Mouse (Mus musculus) left cerebral cortex, adult 6 months (tissue): Measurements from ENCODE around the gene Slc22a29. TPM values are rescaled to one million over a fixed set of nuclear protein-coding genes. Genes with fewer than 3 reads are reported as not detected.

ENCODE experiments used
- long read RNA-seq, 2 experiments: library from polyadenylated mRNA; unstranded; transcript quantifications; one replicate each; pipeline ENCODE4 v2.0.0; 2019 to 2020
- polyA plus RNA-seq: library from polyadenylated mRNA; unstranded; fragments of <200 nt; fragmentation: Nextera tagmentation; gene quantifications from 2 replicates; pipeline ENCODE4 v1.2.3, GENCODE M21; 2021

Gene Slc22a29
- polyA plus RNA-seq: 0.11 TPM in 1 of 2 replicates, not detected in the other
- long read RNA-seq, experiment 1: 0 reads
- long read RNA-seq, experiment 2: 0 reads

GRCm38 (mm10) chr19:8218800-8219199, at the start of gene Slc22a29:
Slc22a29 (minus strand) TSS chr19:8218900.

GRCm38 (mm10) chr19:8131881-8132280, 86.8 kb downstream of the Slc22a29 start, which contains the start of gene Slc22a28:
Slc22a28 (minus strand) TSS chr19:8131982.

Other genes with a start within 250 kb of the Slc22a29 start
- gene Slc22a28, start 86.9 kb downstream of the Slc22a29 start, polyA plus RNA-seq: not detected in 2 replicates
- not detected in 2 replicates for gene Slc22a30, start 186.2 kb upstream of the Slc22a29 start, polyA plus RNA-seq